Mouse (Mus musculus) frontal cortex, postnatal 25 days (tissue): ENCODE measurements at regions not wholly inside any gene's neighbourhood (a gene's known extent, or its start where the extent isn't known, plus 50 kb on each side); places are given as distances from the start of the nearest gene placed in this dataset.
"Not testable (repeated sequence)": the region's sequence is repeated elsewhere in the genome, so short reads cannot be mapped to it uniquely, and the experiment has no call there.

Source experiments
- DNase-seq, 2 experiments: peaks; one replicate each; pipeline ENCODE4 v3.0.0; 2022; ENCODE audit warnings: low spot score in 2 of 2

DNA sequence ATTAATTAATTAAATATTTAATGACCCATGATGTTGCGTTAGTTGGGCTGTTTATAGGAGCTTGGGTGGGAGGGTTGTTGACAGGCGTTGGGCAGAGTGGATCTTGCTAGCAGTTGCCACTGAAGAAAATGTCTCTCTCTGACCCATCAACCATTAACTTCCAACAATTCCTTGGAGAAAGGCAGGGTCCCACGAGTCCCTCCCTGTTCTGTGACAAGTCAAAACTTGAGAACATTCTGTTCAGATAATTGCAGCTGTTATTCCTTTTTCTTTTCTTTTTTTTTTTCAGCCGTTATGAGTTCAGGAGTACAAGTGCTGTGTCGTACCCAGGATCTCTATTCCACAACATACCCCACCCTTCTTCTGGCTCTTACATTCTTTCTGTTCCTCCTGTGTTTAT, 59.8 kb upstream of the Tnfrsf21 start:
- no peak for DNase-seq

- DNase-seq = no peak
These were observed 61.6 kb upstream of the Tnfrsf21 start for GRCm38 (mm10) chr17:42954722-42955121.

DNA sequence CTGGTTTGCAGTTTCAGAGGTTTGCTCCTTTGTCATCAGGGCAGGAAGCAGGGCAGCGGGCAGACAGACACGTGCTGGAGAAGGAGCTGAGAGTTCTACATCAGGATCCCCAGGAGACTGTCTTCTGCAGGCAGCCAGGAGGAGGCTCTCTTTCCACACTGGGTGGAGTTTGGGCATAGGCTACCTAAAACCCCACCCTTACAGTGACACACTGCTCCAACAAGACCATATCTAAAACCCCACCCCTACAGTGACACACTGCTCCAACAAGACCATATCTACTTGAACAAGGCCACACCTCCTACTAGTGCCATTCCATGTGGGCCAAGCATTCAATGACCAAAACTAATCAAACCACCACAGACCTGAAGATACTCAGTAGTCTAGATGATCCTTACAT, 68.0 kb upstream of the Cd2ap start:
- DNase-seq = no peak

DNA sequence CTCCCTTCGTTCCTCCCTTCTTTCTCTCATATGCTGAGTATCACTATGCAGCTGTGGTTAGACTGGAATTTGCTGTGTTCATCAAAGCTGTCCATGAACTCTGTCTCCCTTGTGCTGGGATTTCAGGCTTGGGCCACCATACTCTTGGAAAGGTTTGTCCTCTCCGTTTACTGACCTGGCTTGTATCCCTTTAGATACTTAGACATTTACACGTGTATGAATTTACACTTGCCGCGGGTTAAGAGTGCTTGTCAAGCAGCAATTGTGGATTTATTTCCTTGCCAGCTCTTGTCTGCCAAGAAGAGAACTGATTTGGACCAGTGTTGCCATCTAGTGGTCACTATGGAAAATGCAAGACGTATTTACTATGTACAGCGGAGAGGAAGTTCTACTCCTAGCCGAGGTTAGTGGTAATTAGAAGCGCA, 66.8 kb upstream of the Cd2ap start:
- peak; percentile 9 to 47 for DNase-seq

DNA sequence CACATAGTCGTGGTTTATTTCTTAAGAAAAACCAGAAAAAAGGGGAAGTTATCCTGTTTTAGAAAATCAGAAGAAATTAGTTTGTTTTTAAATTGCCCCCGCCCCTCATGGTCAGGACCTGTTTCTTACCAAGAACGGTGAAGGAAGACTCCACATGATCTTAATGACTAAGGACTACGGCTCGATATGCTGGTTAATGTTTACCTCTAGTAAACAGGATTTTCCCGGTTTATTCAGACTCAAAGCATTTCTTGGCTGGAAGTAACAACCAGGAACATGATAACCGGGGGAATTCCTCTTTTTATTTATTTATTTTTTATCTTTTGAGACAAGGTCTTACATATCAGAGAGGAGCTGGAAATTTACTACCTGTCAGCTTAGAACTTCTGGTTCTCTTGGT, 63.0 kb upstream of the Cd2ap start:
- no peak for DNase-seq

DNA sequence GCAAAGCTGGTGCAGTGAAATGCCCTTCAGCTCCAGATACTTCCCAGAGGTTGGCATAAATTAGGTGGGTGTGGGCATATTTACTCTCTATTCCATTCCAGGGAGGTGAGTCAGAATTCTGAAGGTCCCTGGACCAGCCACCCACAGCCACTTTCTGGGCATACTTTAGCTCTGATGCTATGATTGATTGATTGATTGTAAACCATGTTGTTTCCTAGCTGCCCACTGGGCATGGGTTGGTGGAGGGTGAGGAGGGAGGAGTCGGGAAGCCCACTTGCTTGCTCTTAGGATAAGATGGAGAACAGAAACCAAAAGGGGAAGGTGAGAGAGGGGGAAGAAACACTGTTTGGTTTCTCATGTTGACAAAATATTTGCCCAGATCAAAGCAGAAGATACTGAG, 62.1 kb upstream of the Cd2ap start:
- DNase-seq = no peak

- DNase-seq = not testable (repeated sequence)
These were observed 61.0 kb upstream of the Cd2ap start for GRCm38 (mm10) chr17:42937480-42937879.

GRCm38 (mm10) chr17:42934068-42934467, 57.6 kb upstream of the Cd2ap start:
- DNase-seq = no peak

- DNase-seq = no peak
These were observed 57.0 kb upstream of the Cd2ap start for GRCm38 (mm10) chr17:42933335-42934004.

- DNase-seq = no peak
These were observed 50.9 kb upstream of the Cd2ap start for GRCm38 (mm10) chr17:42927320-42927719.
